Mouse (Mus musculus): ENCODE measurements around the gene Gm26620. TPM values are rescaled to one million over a fixed set of nuclear protein-coding genes. Genes with fewer than 3 reads are reported as not detected.

The Gm26620 gene
- polyA plus RNA-seq, 1 experiment from 2014 or later: 1.3 TPM

Other genes with a start within 250 kb of the Gm26620 start
- 4.4 and 7.0 TPM in 2 replicates for gene Olfml2b, start 240.5 kb upstream of the Gm26620 start, polyA plus RNA-seq (2015; fragmentation: Nextera tagmentation; extraction: Ambion mirVana)
- gene Atf6, start 17.3 kb upstream of the Gm26620 start, polyA plus RNA-seq (2015; fragmentation: Nextera tagmentation; extraction: Ambion mirVana): 6.5 and 7.0 TPM in 2 replicates
- 44.0 and 47.0 TPM in 2 replicates for gene Dusp12, start 475 bp downstream of the Gm26620 start, polyA plus RNA-seq (2015; fragmentation: Nextera tagmentation; extraction: Ambion mirVana)
- gene Fcrlb, start 27.9 kb downstream of the Gm26620 start, polyA plus RNA-seq (2015; fragmentation: Nextera tagmentation; extraction: Ambion mirVana): 1.1 and 1.2 TPM in 2 replicates
- not detected in 2 replicates for gene Fcrla, start 42.5 kb downstream of the Gm26620 start, polyA plus RNA-seq (2015; fragmentation: Nextera tagmentation; extraction: Ambion mirVana)
- 1.6 and 2.3 TPM in 2 replicates for gene Fcgr2b, start 91.5 kb downstream of the Gm26620 start, polyA plus RNA-seq (2015; fragmentation: Nextera tagmentation; extraction: Ambion mirVana)
- 0.20 and 0.40 TPM in 2 replicates for gene Fcgr4, start 133.9 kb downstream of the Gm26620 start, polyA plus RNA-seq (2015; fragmentation: Nextera tagmentation; extraction: Ambion mirVana)
- gene Fcgr3, start 179.9 kb downstream of the Gm26620 start, polyA plus RNA-seq (2015; fragmentation: Nextera tagmentation; extraction: Ambion mirVana): 9.8 and 11.5 TPM in 2 replicates
- gene Cfap126, start 228.9 kb downstream of the Gm26620 start, polyA plus RNA-seq (2015; fragmentation: Nextera tagmentation; extraction: Ambion mirVana): 11.6 and 11.8 TPM in 2 replicates